Mouse (Mus musculus): ENCODE data around the gene Gcgr.

GRCm38 (mm10) chr11:120534093-120534492, 3.6 kb downstream of the Gcgr start:
- TF ChIP-seq GATA1 (IDR thresholded peaks at IDR 0.05; ENCODE audit: low read length) (no peak), TAL1 (IDR thresholded peaks at IDR 0.05; ENCODE audit: low read length) (no peak)

Data from erythroblast, embryonic 14.5 days (primary cell).